Mouse (Mus musculus) CH12.LX (cell line): ENCODE results near the gene Vps33a. TPM values are rescaled to one million over a fixed set of nuclear protein-coding genes. Genes with fewer than 3 reads are reported as not detected.

Experiments
- DNase-seq: peaks from one replicate; pipeline ENCODE4 v3.0.0-alpha.2; 2013; ENCODE audit errors: extremely low read depth
- H3K27ac ChIP-seq: 2 replicates; pipeline ENCODE4 v1.5.1; 2012; ENCODE audit warnings: low read depth, mild to moderate bottlenecking, control low read depth, moderate library complexity; ENCODE audit not compliant: insufficient read depth
- H3K27me3 ChIP-seq: replicated peaks from 2 replicates; pipeline ENCODE3; 2012; ENCODE audit warnings: inconsistent platforms
- H3K36me3 ChIP-seq, 2 experiments: replicated peaks in 1 of 2; 2 replicates each; pipeline versions ENCODE3 to v1.6.1; 2012; ENCODE audit warnings: inconsistent platforms in 1 of 2, low read length in 1 of 2, mild to moderate bottlenecking in 1 of 2, mixed read lengths in 1 of 2, moderate library complexity in 1 of 2; ENCODE audit not compliant: control insufficient read depth in 1 of 2, insufficient read depth in 1 of 2
- H3K4me1 ChIP-seq, 2 experiments: 2 replicates each; pipeline ENCODE4 v1.6.1; 2012; ENCODE audit warnings: inconsistent platforms in 1 of 2, moderate library complexity in 1 of 2; ENCODE audit not compliant: insufficient read depth in 2 of 2, control insufficient read depth in 1 of 2
- H3K4me2 ChIP-seq: 2 replicates; pipeline ENCODE4 v1.6.1; 2012; ENCODE audit warnings: low read depth, mild to moderate bottlenecking, control low read depth; ENCODE audit not compliant: poor library complexity, insufficient read depth, severe bottlenecking
- H3K4me3 ChIP-seq, 3 experiments: fragments of 150-350 bp in 1 of 3; sonication (generic) in 1 of 3; replicated peaks in 1 of 3; 2 replicates each; pipeline versions ENCODE3 to v1.5.1; 2011 to 2012; ENCODE audit warnings: low read depth in 2 of 3, low read length in 2 of 3, mild to moderate bottlenecking in 2 of 3, moderate library complexity in 2 of 3, control low read depth in 1 of 3, improper control_type of control experiment in 1 of 3, inconsistent platforms in 1 of 3, mixed read lengths in 1 of 3; ENCODE audit not compliant: poor library complexity in 1 of 3
- H3K79me2 ChIP-seq: replicated peaks from 2 replicates; pipeline ENCODE4 v1.6.1; 2012; ENCODE audit warnings: mild to moderate bottlenecking, moderate library complexity; ENCODE audit not compliant: control insufficient read depth, poor library complexity, insufficient read depth, severe bottlenecking; ENCODE audit errors: extremely low read depth
- H3K9ac ChIP-seq: 2 replicates; pipeline ENCODE4 v1.6.1; 2012; ENCODE audit warnings: low read depth, mild to moderate bottlenecking, control low read depth, moderate library complexity; ENCODE audit not compliant: insufficient read depth
- H3K9me3 ChIP-seq: replicated peaks from 2 replicates; pipeline ENCODE3; 2012; ENCODE audit warnings: low read length, inconsistent platforms, mixed read lengths
- BHLHE40 ChIP-seq: IDR thresholded peaks from 2 replicates; pipeline ENCODE4 v1.6.1; 2011; ENCODE audit warnings: mild to moderate bottlenecking, low read depth, low read length, improper control_type of control experiment
- CHD1 ChIP-seq: IDR thresholded peaks from 2 replicates; pipeline ENCODE4 v1.6.1; 2012; ENCODE audit warnings: low read depth, low read length, improper control_type of control experiment, inconsistent platforms
- CHD2 ChIP-seq: IDR thresholded peaks from 2 replicates; pipeline ENCODE4 v1.6.1; 2011; ENCODE audit warnings: low read length, improper control_type of control experiment
- E2F4 ChIP-seq: IDR thresholded peaks from 2 replicates; pipeline ENCODE4 v1.6.1; 2011; ENCODE audit warnings: low read depth, low read length, improper control_type of control experiment; ENCODE audit not compliant: insufficient replicate concordance
- ELF1 ChIP-seq: IDR thresholded peaks from 2 replicates; pipeline ENCODE4 v1.6.1; 2014; ENCODE audit warnings: low read depth, mild to moderate bottlenecking, inconsistent platforms, low read length, improper control_type of control experiment
- ETS1 ChIP-seq: conservative IDR thresholded peaks from 2 replicates; pipeline ENCODE4 v1.6.1; 2012; ENCODE audit warnings: low read depth, mild to moderate bottlenecking, inconsistent platforms, low read length, improper control_type of control experiment, moderate library complexity
- GABPA ChIP-seq: IDR thresholded peaks from 2 replicates; pipeline ENCODE4 v1.6.1; 2012; ENCODE audit warnings: low read depth, low read length, improper control_type of control experiment, inconsistent platforms; ENCODE audit not compliant: insufficient replicate concordance
- HCFC1 ChIP-seq: IDR thresholded peaks from 2 replicates; pipeline ENCODE4 v1.6.1; 2012; ENCODE audit warnings: low read depth, mild to moderate bottlenecking, inconsistent platforms, low read length, improper control_type of control experiment
- JUN ChIP-seq: IDR thresholded peaks from 2 replicates; pipeline ENCODE4 v1.6.1; 2011; ENCODE audit warnings: low read depth, mild to moderate bottlenecking, low read length, improper control_type of control experiment, moderate library complexity; ENCODE audit not compliant: insufficient read depth
- JUND ChIP-seq: conservative IDR thresholded peaks from 2 replicates; pipeline ENCODE4 v1.6.1; 2011; ENCODE audit warnings: low read depth, low read length, improper control_type of control experiment
- KAT2A ChIP-seq: IDR thresholded peaks from 2 replicates; pipeline ENCODE4 v1.6.1; 2012; ENCODE audit warnings: low read length, improper control_type of control experiment, inconsistent platforms; ENCODE audit not compliant: insufficient replicate concordance
- NELFE ChIP-seq: IDR thresholded peaks from 2 replicates; pipeline ENCODE4 v1.6.1; 2011; ENCODE audit warnings: low read depth, low read length, improper control_type of control experiment
- PAX5 ChIP-seq: IDR thresholded peaks from 2 replicates; pipeline ENCODE4 v1.6.1; 2012; ENCODE audit warnings: low read length, inconsistent platforms, mixed read lengths
- POLR2A ChIP-seq: IDR thresholded peaks from 2 replicates; pipeline ENCODE4 v1.6.1; 2011; ENCODE audit warnings: low read depth, mild to moderate bottlenecking, improper control_type of control experiment, low read length
- POLR2AphosphoS2 ChIP-seq: IDR thresholded peaks from 2 replicates; pipeline ENCODE4 v1.6.1; 2011; ENCODE audit warnings: low read depth, low read length, improper control_type of control experiment
- RCOR1 ChIP-seq: conservative IDR thresholded peaks from 2 replicates; pipeline ENCODE4 v1.6.1; 2012; ENCODE audit warnings: low read depth, mild to moderate bottlenecking, inconsistent platforms, low read length, improper control_type of control experiment
- SMC3 ChIP-seq: IDR thresholded peaks from 2 replicates; pipeline ENCODE4 v1.6.1; 2011; ENCODE audit warnings: low read depth, low read length, improper control_type of control experiment
- TBP ChIP-seq: conservative IDR thresholded peaks from 2 replicates; pipeline ENCODE4 v1.6.1; 2011; ENCODE audit warnings: low read depth, low read length, improper control_type of control experiment
- TCF12 ChIP-seq: IDR thresholded peaks from 2 replicates; pipeline ENCODE4 v1.6.1; 2014; ENCODE audit warnings: low read depth, mild to moderate bottlenecking, inconsistent platforms, low read length, improper control_type of control experiment
- USF2 ChIP-seq: conservative IDR thresholded peaks from 2 replicates; pipeline ENCODE4 v1.6.1; 2011; ENCODE audit warnings: low read depth, low read length, improper control_type of control experiment
- ZC3H11A ChIP-seq: IDR thresholded peaks from 2 replicates; pipeline ENCODE4 v1.6.1; 2012; ENCODE audit warnings: low read depth, mild to moderate bottlenecking, inconsistent platforms, low read length, improper control_type of control experiment
- dilution Hi-C: fragments of 300-500 bp; cut with MboI; formaldehyde crosslinking; loops from 2 replicates; pipeline ENCODE4 v1.14.3; 2020; ENCODE audit warnings: low sequenced_read_pairs; ENCODE audit not compliant: extremely low pct_unique_long_range_greater_than_20kb, extremely low pct_ligation_motif_present
- in situ Hi-C: fragments of 300-500 bp; cut with MboI; formaldehyde crosslinking; loops from 3 replicates; pipeline ENCODE4 v1.14.3; 2019; ENCODE audit warnings: low sequenced_read_pairs, low pct_ligation_motif_present, low pct_unique_long_range_greater_than_20kb, mixed read lengths
- polyA plus RNA-seq: library from polyadenylated mRNA; unstranded; fragments of >175 nt; gene quantifications from 2 replicates; pipeline ENCODE4 v1.2.1, GENCODE M21; 2012; ENCODE audit warnings: low read depth; ENCODE audit not compliant: insufficient read length
- total RNA-seq, 2 experiments: library from RNA; depleted of rRNA; stranded (reverse); fragments of 300-350 nt in 1 of 2; fragments of >200 nt in 1 of 2; gene quantifications; 2 replicates each; pipeline ENCODE4 v1.2.3; 2012 to 2014

The Vps33a gene
- total and polyA plus RNA-seq, 3 experiments, result 17.1 to 30.6 (median 21.0) TPM

- no peaks in the 10 kb centered on the region for H3K9me3 ChIP-seq
- no peak overlapping the region for H3K9ac ChIP-seq
- H3K27ac ChIP-seq, result no peak overlapping the region
- H3K4me1 ChIP-seq, result no peaks in the 10 kb centered on the region
- TF ChIP-seq HCFC1 (no peak), TCF12 (no peak), USF2 (no peak), RCOR1 (no peak), TBP (no peak), POLR2AphosphoS2 (no peak), GABPA (no peak), KAT2A (no peak), JUND (no peak), ETS1 (no peak), JUN (no peak), PAX5 (no peak), E2F4 (no peak), CHD1 (no peak), POLR2A (no peak)
- in situ Hi-C loops, result no loop called here
- H3K36me3 ChIP-seq, result peaks cover 64 to 84% of the 10 kb centered on the region in 2 experiments
- no peak overlapping the region for H3K4me3 ChIP-seq
- H3K79me2 ChIP-seq, result no peaks in the 10 kb centered on the region
- no peak for DNase-seq
- dilution Hi-C loops, result no loop called here
- H3K27me3 ChIP-seq, result no peaks in the 10 kb centered on the region
- no peak overlapping the region for H3K4me2 ChIP-seq
Observed at GRCm38 (mm10) chr5:123533801-123534200, 39.0 kb downstream of the Vps33a start.

GRCm38 (mm10) chr5:123530056-123530455, 42.8 kb downstream of the Vps33a start:
- in situ Hi-C loops, result no loop called here
- dilution Hi-C loops, result no loop called here
- TF ChIP-seq E2F4, result no peak
- TF ChIP-seq ELF1, result no peak
- no peak for TF ChIP-seq JUN
- TF ChIP-seq CHD2, result no peak
- TF ChIP-seq BHLHE40, result no peak
- no peak for TF ChIP-seq SMC3
- TF ChIP-seq TBP, result no peak
- no peak for TF ChIP-seq ZC3H11A
- no peak for TF ChIP-seq NELFE

More at GRCm38 (mm10) chr5:123530056-123530455, 42.8 kb downstream of the Vps33a start:
- no peak overlapping the region for H3K4me2 ChIP-seq
- H3K9ac ChIP-seq, result no peak overlapping the region
- no peaks in the 10 kb centered on the region for H3K79me2 ChIP-seq
- H3K9me3 ChIP-seq, result no peaks in the 10 kb centered on the region
- no peaks in the 10 kb centered on the region for H3K4me1 ChIP-seq
- H3K36me3 ChIP-seq, result peaks cover 59 to 97% of the 10 kb centered on the region in 2 experiments
- H3K27me3 ChIP-seq, result no peaks in the 10 kb centered on the region
- H3K4me3 ChIP-seq, result no peak overlapping the region
- no peak for DNase-seq
- H3K27ac ChIP-seq, result no peak overlapping the region
